Mouse (Mus musculus) heart, embryonic 11.5 days (tissue): ENCODE measurements around the gene Nav1. TPM values are rescaled to one million over a fixed set of nuclear protein-coding genes. Genes with fewer than 3 reads are reported as not detected.
A peak's percentile ranks its signal among the peaks of the same experiment; 100 is the strongest.

Experiments used
- ATAC-seq: fragments of 200-750 bp; cut with Nextera tagmentation; replicated peaks from 2 replicates; pipeline ENCODE4 v1.8.0; 2017; ENCODE audit warnings: moderate library complexity; ENCODE audit not compliant: insufficient number of reproducible peaks, low FRiP score, low TSS enrichment
- H3K27ac ChIP-seq: fragments of 300-500 bp; sonication (generic); 2 replicates; pipeline ENCODE4 v1.5.1; 2014; ENCODE audit warnings: mild to moderate bottlenecking, low read depth, low read length
- H3K27me3 ChIP-seq: fragments of 300-500 bp; sonication (generic); 2 replicates; pipeline ENCODE4 v1.6.1; 2014; ENCODE audit warnings: mild to moderate bottlenecking, low read length, mixed read lengths; ENCODE audit not compliant: control insufficient read depth, insufficient read depth
- H3K36me3 ChIP-seq: fragments of 300-500 bp; sonication (generic); 2 replicates; pipeline ENCODE4 v1.6.1; 2014; ENCODE audit warnings: mild to moderate bottlenecking, low read length, moderate library complexity, mixed read lengths; ENCODE audit not compliant: control insufficient read depth, insufficient read depth
- H3K4me1 ChIP-seq: fragments of 300-500 bp; sonication (generic); 2 replicates; pipeline ENCODE4 v1.6.1; 2014; ENCODE audit warnings: low read length; ENCODE audit not compliant: control insufficient read depth, insufficient read depth
- H3K4me2 ChIP-seq: fragments of 300-500 bp; sonication (generic); 2 replicates; pipeline ENCODE4 v1.6.1; 2014; ENCODE audit warnings: mild to moderate bottlenecking, moderate library complexity
- H3K4me3 ChIP-seq: fragments of 300-500 bp; sonication (generic); 2 replicates; pipeline ENCODE4 v1.5.1; 2014; ENCODE audit warnings: low read depth, low read length
- H3K9ac ChIP-seq: fragments of 300-500 bp; sonication (generic); 2 replicates; pipeline ENCODE4 v1.6.1; 2014; ENCODE audit warnings: mild to moderate bottlenecking, low read depth, low read length, moderate library complexity
- H3K9me3 ChIP-seq: fragments of 300-500 bp; sonication (generic); replicated peaks from 2 replicates; pipeline ENCODE4 v1.6.1; 2016; ENCODE audit warnings: low read length; ENCODE audit not compliant: control insufficient read depth
- WGBS: fragments of 180-500 bp; shearing (Covaris S2); extraction: QIAGEN DNeasy Blood & Tissue Kit; methylation state at CpG from one replicate; pipeline ENCODE4 v1.1.7; 2014; ENCODE audit not compliant: insufficient replicate concordance; 5-methylcytosine and 5-hydroxymethylcytosine counted together
- polyA plus RNA-seq: library from polyadenylated mRNA; unstranded; fragments of >200 nt; fragmentation: Nextera tagmentation; extraction: Ambion mirVana; gene quantifications from 2 replicates; pipeline ENCODE4 v1.2.1, GENCODE M21; 2014

The Nav1 gene
- polyA plus RNA-seq, 1 experiment from 2014 or later = 25.2 TPM

GRCm38 (mm10) chr1:135422772-135423171, 184.3 kb downstream of the Nav1 start:
- no peaks in the 10 kb centered on the region for H3K9me3 ChIP-seq
- H3K4me1 ChIP-seq = 0 out of 2 replicates have a peak, but pooled peaks cover under 1% of the 10 kb centered on the region
- no peak overlapping the region for H3K9ac ChIP-seq
- WGBS = 92% methylated on average over 6 of the region's 6 CpGs
- H3K36me3 ChIP-seq = peaks cover 28% of the 10 kb centered on the region
- H3K27me3 ChIP-seq = no peaks in the 10 kb centered on the region
- no peak for ATAC-seq
- H3K27ac ChIP-seq = no peak overlapping the region
- H3K4me3 ChIP-seq = no peak overlapping the region
- H3K4me2 ChIP-seq = no peak overlapping the region

GRCm38 (mm10) chr1:135413996-135414395, 193.1 kb downstream of the Nav1 start:
- Histone ChIP-seq H3K4me1 (peaks cover 15% of the 10 kb centered on the region), H3K9me3 (no peaks in the 10 kb centered on the region), H3K27ac (no peak overlapping the region), H3K4me3 (no peak overlapping the region), H3K4me2 (no peak overlapping the region), H3K36me3 (peaks cover 49% of the 10 kb centered on the region), H3K9ac (no peak overlapping the region), H3K27me3 (no peaks in the 10 kb centered on the region)
- no peak for ATAC-seq

DNA sequence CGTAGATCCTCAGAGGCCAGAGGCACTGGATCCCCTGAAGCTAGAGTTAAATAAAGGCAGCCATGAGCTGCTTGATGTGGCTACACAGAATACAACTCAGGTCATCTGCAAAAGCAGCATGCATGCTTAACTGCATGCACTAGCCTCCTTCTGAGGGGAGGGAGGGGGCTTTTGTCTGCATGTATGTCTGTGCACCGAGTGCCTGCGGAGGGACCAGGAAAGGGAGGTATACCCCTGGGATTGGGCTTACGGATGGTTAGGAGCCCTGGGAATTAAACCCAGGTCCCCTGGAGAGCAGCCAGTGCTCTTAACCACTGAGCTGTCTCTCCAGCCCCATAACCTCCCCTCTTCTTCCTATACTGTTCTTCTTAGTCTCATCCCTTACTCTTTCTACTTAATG, 195.0 kb downstream of the Nav1 start:
- peaks cover 15% of the 10 kb centered on the region for H3K4me1 ChIP-seq
- 81% methylated on average over 4 of the region's 4 CpGs for WGBS
- H3K9ac ChIP-seq = no peak overlapping the region
- no peak overlapping the region for H3K4me3 ChIP-seq
- no peaks in the 10 kb centered on the region for H3K9me3 ChIP-seq
- peaks cover 45% of the 10 kb centered on the region for H3K36me3 ChIP-seq
- ATAC-seq = no peak
- H3K27ac ChIP-seq = 0 out of 2 replicates have a peak overlapping the region, but pooled peaks have one; percentile 22
- no peak overlapping the region for H3K4me2 ChIP-seq
- H3K27me3 ChIP-seq = no peaks in the 10 kb centered on the region

GRCm38 (mm10) chr1:135410967-135411366, 196.1 kb downstream of the Nav1 start:
- Histone ChIP-seq H3K4me1 (peaks cover 15% of the 10 kb centered on the region), H3K9ac (peak overlapping the region; percentile 1; the same call in 1 of the 2 replicates), H3K27me3 (no peaks in the 10 kb centered on the region), H3K4me3 (no peak overlapping the region), H3K9me3 (no peaks in the 10 kb centered on the region), H3K27ac (peak overlapping the region; percentile 62), H3K4me2 (no peak overlapping the region), H3K36me3 (peaks cover 43% of the 10 kb centered on the region)
- 47% methylated on average over 2 of the region's 2 CpGs for WGBS
- ATAC-seq = 0 out of 2 replicates have a peak, but pooled peaks have one; percentile 59

GRCm38 (mm10) chr1:135408973-135409372, 198.1 kb downstream of the Nav1 start:
- peaks cover 14% of the 10 kb centered on the region for H3K4me1 ChIP-seq
- no peak overlapping the region for H3K4me3 ChIP-seq
- H3K4me2 ChIP-seq = no peak overlapping the region
- peaks cover 49% of the 10 kb centered on the region for H3K36me3 ChIP-seq
- no peak overlapping the region for H3K9ac ChIP-seq
- ATAC-seq = no peak
- 87% methylated on average over 4 of the region's 4 CpGs for WGBS
- no peaks in the 10 kb centered on the region for H3K9me3 ChIP-seq
- H3K27me3 ChIP-seq = no peaks in the 10 kb centered on the region
- no peak overlapping the region for H3K27ac ChIP-seq

DNA sequence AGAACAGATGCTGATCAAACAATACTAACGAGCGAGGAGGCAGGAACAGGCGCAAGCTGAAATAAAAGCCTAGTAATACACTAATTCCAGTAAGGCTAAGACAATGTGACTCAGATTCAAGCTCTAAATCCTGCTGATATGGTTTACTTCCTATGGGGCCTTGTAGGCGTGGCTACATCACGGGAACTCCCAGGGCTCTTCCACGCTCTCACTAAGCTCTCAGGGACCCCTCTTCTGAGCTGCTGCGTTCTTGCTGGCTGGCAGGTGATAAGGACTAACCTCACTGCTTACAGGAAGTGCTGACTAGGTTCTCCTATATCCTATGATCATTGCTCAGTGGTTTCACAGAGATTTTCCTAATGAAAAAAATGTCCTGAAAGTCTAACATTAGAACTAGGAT, 201.7 kb downstream of the Nav1 start:
- H3K36me3 ChIP-seq = peaks cover 53% of the 10 kb centered on the region
- no peaks in the 10 kb centered on the region for H3K9me3 ChIP-seq
- 61% methylated on average over 7 of the region's 7 CpGs for WGBS
- no peak overlapping the region for H3K9ac ChIP-seq
- no peak overlapping the region for H3K4me3 ChIP-seq
- H3K27ac ChIP-seq = no peak overlapping the region
- ATAC-seq = no peak
- no peak overlapping the region for H3K4me2 ChIP-seq
- H3K27me3 ChIP-seq = no peaks in the 10 kb centered on the region
- no peaks in the 10 kb centered on the region for H3K4me1 ChIP-seq

DNA sequence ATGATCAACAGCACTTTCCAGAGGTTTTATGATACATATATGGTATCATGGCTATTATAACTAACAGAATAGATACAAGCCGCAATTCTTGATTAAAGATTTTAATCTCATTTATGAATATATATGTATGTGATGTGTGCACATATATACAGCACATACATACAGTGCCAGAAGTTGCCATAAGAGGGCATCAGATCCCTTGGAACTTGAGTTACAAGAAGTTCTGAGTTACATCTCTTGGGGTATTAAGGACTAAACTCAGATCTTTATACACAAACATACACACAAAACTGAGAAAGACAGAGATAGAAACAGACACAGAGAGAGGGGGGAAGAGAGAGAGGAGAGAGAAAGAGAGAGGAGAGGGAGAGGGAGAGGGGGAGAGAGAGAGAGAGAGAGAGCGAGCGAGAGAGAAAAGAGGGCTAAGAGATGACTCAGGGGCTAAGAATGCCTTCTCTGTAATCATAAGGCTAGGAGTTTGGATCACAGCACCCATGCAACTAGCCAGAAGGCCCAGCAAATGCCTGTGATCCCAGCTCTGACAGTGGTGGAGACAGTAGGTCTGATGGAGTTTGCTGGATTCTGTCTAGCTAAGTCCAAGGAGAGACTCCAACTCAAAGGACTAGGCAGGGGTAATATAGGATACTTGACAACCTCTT, 205.5 kb downstream of the Nav1 start:
- H3K36me3 ChIP-seq = peaks cover 51% of the 10 kb centered on the region
- no peak overlapping the region for H3K9ac ChIP-seq
- no peak overlapping the region for H3K27ac ChIP-seq
- no peak overlapping the region for H3K4me3 ChIP-seq
- H3K9me3 ChIP-seq = no peaks in the 10 kb centered on the region
- H3K4me1 ChIP-seq = no peaks in the 10 kb centered on the region
- H3K4me2 ChIP-seq = no peak overlapping the region
- ATAC-seq = no peak
- no peaks in the 10 kb centered on the region for H3K27me3 ChIP-seq
- WGBS = 81% methylated on average over 3 of the region's 3 CpGs

GRCm38 (mm10) chr1:135399466-135399865, 207.6 kb downstream of the Nav1 start:
- ATAC-seq = no peak
- Histone ChIP-seq H3K27ac (no peak overlapping the region), H3K27me3 (no peaks in the 10 kb centered on the region), H3K9ac (no peak overlapping the region), H3K4me2 (no peak overlapping the region), H3K36me3 (peaks cover 52% of the 10 kb centered on the region), H3K4me3 (no peak overlapping the region), H3K4me1 (no peaks in the 10 kb centered on the region), H3K9me3 (no peaks in the 10 kb centered on the region)
- WGBS = 96% methylated on average over 5 of the region's 5 CpGs

DNA sequence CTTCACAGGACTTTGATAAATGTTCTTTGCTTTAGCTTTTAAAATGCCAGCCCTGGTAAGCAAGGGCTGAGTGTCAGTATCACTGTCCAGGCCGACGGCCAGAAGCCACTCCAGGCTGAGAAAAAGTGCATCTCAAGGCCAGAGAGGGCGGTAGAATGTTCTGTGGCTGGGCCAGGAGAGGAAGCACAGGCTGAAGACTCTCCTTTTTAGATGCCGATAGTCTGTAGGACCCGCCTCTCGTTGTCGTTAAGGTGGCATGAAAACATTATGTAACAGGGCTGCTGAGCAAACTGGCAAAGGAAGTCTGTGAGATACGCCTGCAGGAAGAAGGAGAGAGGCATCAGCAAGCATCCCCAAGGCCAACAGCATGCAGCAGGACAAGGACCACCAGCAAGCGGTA, 221.9 kb downstream of the Nav1 start:
- Histone ChIP-seq H3K9me3 (no peaks in the 10 kb centered on the region), H3K36me3 (peaks cover 43% of the 10 kb centered on the region)
- WGBS = 83% methylated on average over 9 of the region's 9 CpGs

More for the DNA sequence above, 221.9 kb downstream of the Nav1 start:
- Histone ChIP-seq H3K27ac (no peak overlapping the region), H3K4me3 (no peak overlapping the region), H3K4me2 (no peak overlapping the region), H3K27me3 (no peaks in the 10 kb centered on the region), H3K9ac (no peak overlapping the region), H3K4me1 (peaks cover 4% of the 10 kb centered on the region)
- no peak for ATAC-seq
